Mouse (Mus musculus): Measurements from ENCODE around the gene Olfr787. TPM values are rescaled to one million over a fixed set of nuclear protein-coding genes. Genes with fewer than 3 reads are reported as not detected.

The Olfr787 gene
- polyA plus RNA-seq (2012; rRNA removed), result not detected in 2 replicates

GRCm38 (mm10) chr10:129461562-129461961 is at the start of gene Olfr787:
TSS of gene Olfr787 (plus strand) at chr10:129461862.

GRCm38 (mm10) chr10:129427006-129427405 is 34.7 kb upstream of the Olfr787 start, which contains the start of gene Olfr786:
TSS of gene Olfr786 (plus strand) at chr10:129427306.

GRCm38 (mm10) chr10:129470698-129471097 is 9.0 kb downstream of the Olfr787 start, which contains the start of gene Olfr788:
TSS of gene Olfr788 (plus strand) at chr10:129470998.

GRCm38 (mm10) chr10:129484452-129484851 is 22.8 kb downstream of the Olfr787 start, which contains the start of gene Olfr789:
TSS of gene Olfr789 (plus strand) at chr10:129484752.

GRCm38 (mm10) chr10:129498192-129498591 is 36.5 kb downstream of the Olfr787 start, which contains the start of gene Olfr790:
TSS of gene Olfr790 (plus strand) at chr10:129498492.

Other genes starting within 250 kb of the Olfr787 start
- gene Olfr774, start 225.7 kb upstream of the Olfr787 start, polyA plus RNA-seq (2012; rRNA removed), result not detected in 2 replicates
- gene Olfr775, start 213.4 kb upstream of the Olfr787 start, polyA plus RNA-seq (2012; rRNA removed), result not detected in 2 replicates
- not detected in 2 replicates for gene Olfr776, start 202.7 kb upstream of the Olfr787 start, polyA plus RNA-seq (2012; rRNA removed)
- gene Olfr777, start 190.4 kb upstream of the Olfr787 start, polyA plus RNA-seq (2012; rRNA removed), result not detected in 2 replicates
- not detected in 2 replicates for gene Olfr780, start 143.7 kb upstream of the Olfr787 start, polyA plus RNA-seq (2012; rRNA removed)
- gene Olfr781, start 133.0 kb upstream of the Olfr787 start, polyA plus RNA-seq (2012; rRNA removed), result not detected in 2 replicates
- gene Olfr782, start 113.0 kb upstream of the Olfr787 start, polyA plus RNA-seq (2012; rRNA removed), result not detected in 2 replicates
- 0.01 TPM in 1 of 2 replicates, not detected in the other for gene Olfr784, start 77.8 kb upstream of the Olfr787 start, polyA plus RNA-seq (2012; rRNA removed)
- not detected in 2 replicates for gene Olfr785, start 56.4 kb upstream of the Olfr787 start, polyA plus RNA-seq (2012; rRNA removed)
- not detected in 2 replicates for gene Olfr786, start 34.6 kb upstream of the Olfr787 start, polyA plus RNA-seq (2012; rRNA removed)
- gene Olfr788, start 9.1 kb downstream of the Olfr787 start, polyA plus RNA-seq (2012; rRNA removed), result not detected in 2 replicates
- gene Olfr789, start 22.9 kb downstream of the Olfr787 start, polyA plus RNA-seq (2012; rRNA removed), result not detected in 2 replicates
- not detected in 2 replicates for gene Olfr790, start 36.6 kb downstream of the Olfr787 start, polyA plus RNA-seq (2012; rRNA removed)
- gene Olfr791, start 59.9 kb downstream of the Olfr787 start, polyA plus RNA-seq (2012; rRNA removed), result not detected in 2 replicates
- not detected in 2 replicates for gene Olfr792, start 77.3 kb downstream of the Olfr787 start, polyA plus RNA-seq (2012; rRNA removed)
- not detected in 2 replicates for gene Olfr794, start 105.8 kb downstream of the Olfr787 start, polyA plus RNA-seq (2012; rRNA removed)
- gene Olfr796, start 150.7 kb downstream of the Olfr787 start, polyA plus RNA-seq (2012; rRNA removed), result not detected in 2 replicates
- gene Olfr798, start 166.1 kb downstream of the Olfr787 start, polyA plus RNA-seq (2012; rRNA removed), result not detected in 2 replicates
- not detected in 2 replicates for gene Olfr799, start 175.6 kb downstream of the Olfr787 start, polyA plus RNA-seq (2012; rRNA removed)
- not detected in 2 replicates for gene Olfr800, start 195.8 kb downstream of the Olfr787 start, polyA plus RNA-seq (2012; rRNA removed)
- gene Olfr801, start 212.0 kb downstream of the Olfr787 start, polyA plus RNA-seq (2012; rRNA removed), result not detected in 2 replicates
- gene Olfr802, start 226.3 kb downstream of the Olfr787 start, polyA plus RNA-seq (2012; rRNA removed), result not detected in 2 replicates
- gene Olfr803, start 232.4 kb downstream of the Olfr787 start, polyA plus RNA-seq (2012; rRNA removed), result not detected in 2 replicates
- not detected in 2 replicates for gene Olfr804, start 241.3 kb downstream of the Olfr787 start, polyA plus RNA-seq (2012; rRNA removed)